Mouse (Mus musculus): ENCODE data around the gene Nkpd1. TPM values are rescaled to one million over a fixed set of nuclear protein-coding genes. Genes with fewer than 3 reads are reported as not detected.
A peak's percentile ranks its signal among the peaks of the same experiment; 100 is the strongest.

Gene Nkpd1
- polyA plus RNA-seq, 1 experiment from 2014 or later, result 1.8 TPM

DNA sequence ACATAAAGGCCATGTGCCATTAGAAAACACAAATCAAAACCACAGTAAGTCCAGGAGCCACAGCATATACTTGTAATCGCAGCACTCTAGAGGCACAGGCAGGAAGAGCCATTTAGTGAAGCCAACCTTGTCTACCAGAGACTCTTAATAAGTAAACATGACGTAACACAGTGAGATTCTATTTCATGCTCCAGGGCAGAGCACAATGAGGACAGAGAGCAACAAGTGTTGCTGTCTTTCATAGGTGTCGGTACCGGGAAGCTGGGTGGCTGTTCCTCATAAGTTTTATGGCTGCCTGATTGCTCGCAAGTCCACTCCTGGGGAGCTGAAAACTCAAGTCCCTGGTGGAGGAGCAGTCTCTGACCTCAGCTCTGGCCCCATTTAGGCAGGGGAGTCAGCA, 34.0 kb downstream of the Nkpd1 start:
- 66% methylated on average over 5 of the region's 5 CpGs for WGBS
- H3K4me1 ChIP-seq (ENCODE audit: control insufficient read depth, insufficient read depth, low read length), result peaks cover 30% of the 10 kb centered on the region
- no peaks in the 10 kb centered on the region for H3K36me3 ChIP-seq (ENCODE audit: control insufficient read depth, insufficient read depth, low read length)
- no peak overlapping the region for H3K4me3 ChIP-seq (replicated peaks; ENCODE audit: low read length)
- H3K27ac ChIP-seq (ENCODE audit: low read length), result no peak overlapping the region
- H3K4me2 ChIP-seq (ENCODE audit: low read depth, low read length), result no peak overlapping the region
- ATAC-seq (ENCODE audit: insufficient read depth, low FRiP score), result no peak
- no peak overlapping the region for H3K9ac ChIP-seq (ENCODE audit: low read length)
- no peaks in the 10 kb centered on the region for H3K27me3 ChIP-seq (ENCODE audit: control insufficient read depth, insufficient read depth, low read length)
- H3K9me3 ChIP-seq (replicated peaks; ENCODE audit: control insufficient read depth, low read length), result no peaks in the 10 kb centered on the region

- Histone ChIP-seq H3K4me3 (replicated peaks; ENCODE audit: low read length) (no peak overlapping the region), H3K27ac (ENCODE audit: low read length) (0 out of 2 replicates have a peak overlapping the region, but pooled peaks have one; percentile 8), H3K4me2 (ENCODE audit: low read depth, low read length) (no peak overlapping the region), H3K9me3 (replicated peaks; ENCODE audit: control insufficient read depth, low read length) (no peaks in the 10 kb centered on the region), H3K9ac (ENCODE audit: low read length) (no peak overlapping the region), H3K27me3 (ENCODE audit: control insufficient read depth, insufficient read depth, low read length) (no peaks in the 10 kb centered on the region), H3K4me1 (ENCODE audit: control insufficient read depth, insufficient read depth, low read length) (peaks cover 22% of the 10 kb centered on the region), H3K36me3 (ENCODE audit: control insufficient read depth, insufficient read depth, low read length) (no peaks in the 10 kb centered on the region)
- 36% methylated on average over 2 of the region's 2 CpGs for WGBS
- peak; percentile 82 for ATAC-seq (ENCODE audit: insufficient read depth, low FRiP score)
Measured at GRCm38 (mm10) chr7:19552443-19552842, 34.8 kb downstream of the Nkpd1 start.

DNA sequence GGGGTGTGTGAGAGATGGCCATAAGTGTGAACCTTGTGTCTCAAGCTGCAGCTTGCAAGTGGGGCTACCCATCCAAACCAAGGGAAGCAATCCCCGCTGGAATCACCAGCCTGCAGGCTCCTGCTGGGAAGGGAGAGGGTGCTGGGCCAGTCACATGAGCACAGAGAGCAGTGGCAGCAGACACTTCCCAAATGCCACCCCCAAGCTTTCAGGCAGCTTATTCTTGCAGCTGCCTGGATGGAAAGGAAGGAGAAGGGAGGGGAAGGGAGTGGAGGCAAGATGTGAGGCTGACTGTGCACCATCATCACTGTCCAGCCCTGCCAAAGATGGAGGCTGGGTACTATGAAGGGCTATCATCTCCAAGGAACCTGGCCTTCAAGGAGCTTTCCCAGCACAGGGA, 36.5 kb downstream of the Nkpd1 start:
- no peaks in the 10 kb centered on the region for H3K27me3 ChIP-seq (ENCODE audit: control insufficient read depth, insufficient read depth, low read length)
- H3K9me3 ChIP-seq (replicated peaks; ENCODE audit: control insufficient read depth, low read length), result no peaks in the 10 kb centered on the region
- no peak overlapping the region for H3K9ac ChIP-seq (ENCODE audit: low read length)
- no peak for ATAC-seq (ENCODE audit: insufficient read depth, low FRiP score)
- H3K27ac ChIP-seq (ENCODE audit: low read length), result no peak overlapping the region
- no peaks in the 10 kb centered on the region for H3K36me3 ChIP-seq (ENCODE audit: control insufficient read depth, insufficient read depth, low read length)
- peaks cover 26% of the 10 kb centered on the region for H3K4me1 ChIP-seq (ENCODE audit: control insufficient read depth, insufficient read depth, low read length)
- 67% methylated on average over 1 of the region's 1 CpGs for WGBS
- no peak overlapping the region for H3K4me3 ChIP-seq (replicated peaks; ENCODE audit: low read length)
- no peak overlapping the region for H3K4me2 ChIP-seq (ENCODE audit: low read depth, low read length)

DNA sequence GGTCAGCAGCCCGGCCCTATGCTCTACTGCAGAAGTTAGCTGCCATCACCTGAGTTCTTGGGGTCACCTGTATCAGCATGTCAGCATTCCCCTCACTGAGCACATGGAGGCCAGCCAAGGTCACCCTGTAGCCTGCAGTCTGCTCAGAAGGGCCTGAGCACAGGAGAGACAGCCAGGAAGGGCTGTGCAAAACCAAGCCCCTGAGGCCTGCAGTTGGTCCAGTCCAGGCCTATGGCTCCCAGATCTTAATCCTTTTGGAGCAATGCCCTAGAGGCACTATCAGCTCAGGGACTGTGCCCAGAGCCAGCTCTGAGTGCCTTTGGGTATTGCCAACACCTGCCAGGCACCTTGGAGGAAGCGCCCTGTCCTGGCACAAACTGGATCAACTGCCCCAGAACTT, 39.4 kb downstream of the Nkpd1 start:
- Histone ChIP-seq H3K9ac (ENCODE audit: low read length) (no peak overlapping the region), H3K4me2 (ENCODE audit: low read depth, low read length) (no peak overlapping the region), H3K4me1 (ENCODE audit: control insufficient read depth, insufficient read depth, low read length) (peaks cover 48% of the 10 kb centered on the region), H3K9me3 (replicated peaks; ENCODE audit: control insufficient read depth, low read length) (no peaks in the 10 kb centered on the region), H3K27ac (ENCODE audit: low read length) (no peak overlapping the region), H3K4me3 (replicated peaks; ENCODE audit: low read length) (no peak overlapping the region), H3K27me3 (ENCODE audit: control insufficient read depth, insufficient read depth, low read length) (no peaks in the 10 kb centered on the region), H3K36me3 (ENCODE audit: control insufficient read depth, insufficient read depth, low read length) (no peaks in the 10 kb centered on the region)
- WGBS, result 77% methylated on average over 2 of the region's 2 CpGs
- ATAC-seq (ENCODE audit: insufficient read depth, low FRiP score), result no peak

GRCm38 (mm10) chr7:19557982-19558900, 40.6 kb downstream of the Nkpd1 start:
- H3K4me2 ChIP-seq (ENCODE audit: low read depth, low read length), result no peak overlapping the region
- H3K9me3 ChIP-seq (replicated peaks; ENCODE audit: control insufficient read depth, low read length), result no peaks in the 10 kb centered on the region
- H3K4me1 ChIP-seq (ENCODE audit: control insufficient read depth, insufficient read depth, low read length), result peaks cover 44% of the 10 kb centered on the region
- no peaks in the 10 kb centered on the region for H3K36me3 ChIP-seq (ENCODE audit: control insufficient read depth, insufficient read depth, low read length)
- ATAC-seq (ENCODE audit: insufficient read depth, low FRiP score), result no peak
- 80% methylated on average over 6 of the region's 6 CpGs for WGBS
- no peaks in the 10 kb centered on the region for H3K27me3 ChIP-seq (ENCODE audit: control insufficient read depth, insufficient read depth, low read length)
- peak overlapping the region; percentile 28 for H3K27ac ChIP-seq (ENCODE audit: low read length)
- peak overlapping the region; percentile 43; the same call in 1 of the 2 replicates for H3K9ac ChIP-seq (ENCODE audit: low read length)
- no peak overlapping the region for H3K4me3 ChIP-seq (replicated peaks; ENCODE audit: low read length)

DNA sequence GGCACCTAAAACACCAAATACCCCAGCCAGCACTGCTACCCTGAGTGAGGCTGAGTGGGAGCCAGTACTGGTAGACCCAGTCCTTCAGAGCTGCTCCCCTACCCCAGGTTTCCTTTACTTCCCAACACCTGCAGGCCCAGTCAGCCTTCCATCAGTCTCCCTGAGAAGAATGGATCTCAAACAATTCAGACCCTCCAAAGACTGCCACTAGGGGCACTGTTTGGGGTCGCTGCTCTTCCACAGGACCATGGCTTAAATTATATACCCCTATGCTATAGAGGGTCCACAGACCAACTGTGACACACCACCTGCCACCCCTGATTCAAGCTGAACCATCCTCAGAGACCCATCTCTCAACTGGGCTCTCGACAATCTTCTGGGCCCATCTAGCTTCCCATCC, 41.3 kb downstream of the Nkpd1 start:
- Histone ChIP-seq H3K4me2 (ENCODE audit: low read depth, low read length) (no peak overlapping the region), H3K27ac (ENCODE audit: low read length) (peak overlapping the region; percentile 28; the same call in 1 of the 2 replicates), H3K36me3 (ENCODE audit: control insufficient read depth, insufficient read depth, low read length) (no peaks in the 10 kb centered on the region)

GRCm38 (mm10) chr7:19560491-19561260, 43.0 kb downstream of the Nkpd1 start:
- Histone ChIP-seq H3K9ac (ENCODE audit: low read length) (peak overlapping the region; percentile 97), H3K27me3 (ENCODE audit: control insufficient read depth, insufficient read depth, low read length) (no peaks in the 10 kb centered on the region), H3K9me3 (replicated peaks; ENCODE audit: control insufficient read depth, low read length) (no peaks in the 10 kb centered on the region), H3K36me3 (ENCODE audit: control insufficient read depth, insufficient read depth, low read length) (peaks cover 15% of the 10 kb centered on the region), H3K4me3 (replicated peaks; ENCODE audit: low read length) (peak overlapping the region; percentile 99), H3K4me2 (ENCODE audit: low read depth, low read length) (peak overlapping the region; percentile 98), H3K4me1 (ENCODE audit: control insufficient read depth, insufficient read depth, low read length) (peaks cover 46% of the 10 kb centered on the region), H3K27ac (ENCODE audit: low read length) (peak overlapping the region; percentile 95)
- ATAC-seq (ENCODE audit: insufficient read depth, low FRiP score), result no peak
- 15% methylated on average over 11 of the region's 11 CpGs for whole genome bisulfite sequencing

More for the DNA sequence above, 41.3 kb downstream of the Nkpd1 start:
- Histone ChIP-seq H3K4me3 (replicated peaks; ENCODE audit: low read length) (no peak overlapping the region), H3K9me3 (replicated peaks; ENCODE audit: control insufficient read depth, low read length) (no peaks in the 10 kb centered on the region), H3K27me3 (ENCODE audit: control insufficient read depth, insufficient read depth, low read length) (no peaks in the 10 kb centered on the region), H3K4me1 (ENCODE audit: control insufficient read depth, insufficient read depth, low read length) (peaks cover 50% of the 10 kb centered on the region), H3K9ac (ENCODE audit: low read length) (no peak overlapping the region)
- no peak for ATAC-seq (ENCODE audit: insufficient read depth, low FRiP score)
- 46% methylated on average over 2 of the region's 2 CpGs for WGBS

DNA sequence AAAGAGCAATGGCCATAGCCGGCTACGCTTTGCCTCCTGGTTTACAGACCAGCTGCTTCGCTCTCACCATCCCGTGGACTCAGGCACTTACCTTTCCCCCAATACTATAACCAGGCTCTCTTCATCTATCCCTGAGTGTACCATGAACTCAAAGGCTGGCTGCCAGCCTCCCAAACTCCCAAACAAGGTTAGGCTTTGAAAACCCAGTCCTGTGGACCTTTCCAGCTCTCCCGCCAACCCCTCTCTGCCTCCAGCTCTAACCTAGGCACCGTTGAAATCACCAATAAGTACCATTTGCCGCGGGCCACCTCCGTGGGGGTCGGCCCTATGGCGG, 43.8 kb downstream of the Nkpd1 start:
- Histone ChIP-seq H3K27ac (ENCODE audit: low read length) (peak overlapping the region; percentile 95), H3K36me3 (ENCODE audit: control insufficient read depth, insufficient read depth, low read length) (peaks cover 15% of the 10 kb centered on the region), H3K27me3 (ENCODE audit: control insufficient read depth, insufficient read depth, low read length) (no peaks in the 10 kb centered on the region), H3K9ac (ENCODE audit: low read length) (peak overlapping the region; percentile 97), H3K9me3 (replicated peaks; ENCODE audit: control insufficient read depth, low read length) (no peaks in the 10 kb centered on the region), H3K4me2 (ENCODE audit: low read depth, low read length) (peak overlapping the region; percentile 98), H3K4me1 (ENCODE audit: control insufficient read depth, insufficient read depth, low read length) (peaks cover 46% of the 10 kb centered on the region), H3K4me3 (replicated peaks; ENCODE audit: low read length) (peak overlapping the region; percentile 99)
- no peak for ATAC-seq (ENCODE audit: insufficient read depth, low FRiP score)
- under 1% methylated on average over 11 of the region's 11 CpGs for WGBS
